Mouse (Mus musculus) heart, embryonic 14.5 days (tissue): ENCODE data around the gene Nom1. TPM values are rescaled to one million over a fixed set of nuclear protein-coding genes. Genes with fewer than 3 reads are reported as not detected.
"Not testable (repeated sequence)": the region's sequence is repeated elsewhere in the genome, so short reads cannot be mapped to it uniquely, and the experiment has no call there.

Experiments
- ATAC-seq: fragments of 200-750 bp; cut with Nextera tagmentation; 2 replicates; pipeline ENCODE4 v1.8.0; 2017; ENCODE audit warnings: low read depth, moderate TSS enrichment; ENCODE audit not compliant: insufficient number of reproducible peaks, insufficient read depth, low FRiP score
- H3K27ac ChIP-seq, 2 experiments: fragments of 200-500 bp in 1 of 2; fragments of 300-500 bp in 1 of 2; sonication (generic) in 1 of 2; replicated peaks in 1 of 2; 2 replicates each; pipeline ENCODE4 v1.5.1; 2012 to 2014; ENCODE audit warnings: low read depth in 2 of 2, low read length in 2 of 2, control low read depth in 1 of 2, mild to moderate bottlenecking in 1 of 2, mixed read lengths in 1 of 2; ENCODE audit not compliant: control insufficient read depth in 1 of 2, insufficient read depth in 1 of 2
- H3K27me3 ChIP-seq: fragments of 300-500 bp; sonication (generic); 2 replicates; pipeline ENCODE4 v1.6.1; 2014; ENCODE audit warnings: mild to moderate bottlenecking, low read length, control low read depth; ENCODE audit not compliant: control insufficient read depth, insufficient read depth
- H3K36me3 ChIP-seq: fragments of 300-500 bp; sonication (generic); 2 replicates; pipeline ENCODE4 v1.6.1; 2014; ENCODE audit warnings: mild to moderate bottlenecking, control low read depth, low read length, mixed read lengths; ENCODE audit not compliant: control insufficient read depth, insufficient read depth
- H3K4me1 ChIP-seq, 2 experiments: fragments of 200-500 bp in 1 of 2; fragments of 300-500 bp in 1 of 2; sonication (generic) in 1 of 2; 2 replicates each; pipeline ENCODE4 v1.6.1; 2012 to 2014; ENCODE audit warnings: low read length in 2 of 2, control low read depth in 1 of 2, mixed read lengths in 1 of 2; ENCODE audit not compliant: control insufficient read depth in 2 of 2, insufficient read depth in 2 of 2
- H3K4me2 ChIP-seq: fragments of 300-500 bp; sonication (generic); 2 replicates; pipeline ENCODE4 v1.6.1; 2014; ENCODE audit warnings: mild to moderate bottlenecking, low read length
- H3K4me3 ChIP-seq, 2 experiments: fragments of 200-500 bp in 1 of 2; fragments of 300-500 bp in 1 of 2; sonication (generic) in 1 of 2; 2 replicates each; pipeline ENCODE4 v1.5.1; 2012 to 2014; ENCODE audit warnings: low read length in 2 of 2, mild to moderate bottlenecking in 2 of 2, control low read depth in 1 of 2, low read depth in 1 of 2, moderate library complexity in 1 of 2; ENCODE audit not compliant: control insufficient read depth in 1 of 2, insufficient read depth in 1 of 2
- H3K9ac ChIP-seq: fragments of 300-500 bp; sonication (generic); 2 replicates; pipeline ENCODE4 v1.6.1; 2014; ENCODE audit warnings: mild to moderate bottlenecking, low read length
- H3K9me3 ChIP-seq: fragments of 300-500 bp; sonication (generic); 2 replicates; pipeline ENCODE4 v1.6.1; 2016; ENCODE audit warnings: low read length, control low read depth; ENCODE audit not compliant: control insufficient read depth
- WGBS: fragments of 180-500 bp; shearing (Covaris S2); extraction: QIAGEN DNeasy Blood & Tissue Kit; methylation state at CpG from one replicate; pipeline ENCODE4 v1.1.7; 2014; 5-methylcytosine and 5-hydroxymethylcytosine counted together
- polyA plus RNA-seq: library from polyadenylated mRNA; unstranded; fragments of >200 nt; fragmentation: Nextera tagmentation; extraction: Ambion mirVana; gene quantifications from 2 replicates; pipeline ENCODE4 v1.2.1, GENCODE M21; 2014

Nom1 gene
- polyA plus RNA-seq, 1 experiment from 2014 or later: 13.1 TPM

DNA sequence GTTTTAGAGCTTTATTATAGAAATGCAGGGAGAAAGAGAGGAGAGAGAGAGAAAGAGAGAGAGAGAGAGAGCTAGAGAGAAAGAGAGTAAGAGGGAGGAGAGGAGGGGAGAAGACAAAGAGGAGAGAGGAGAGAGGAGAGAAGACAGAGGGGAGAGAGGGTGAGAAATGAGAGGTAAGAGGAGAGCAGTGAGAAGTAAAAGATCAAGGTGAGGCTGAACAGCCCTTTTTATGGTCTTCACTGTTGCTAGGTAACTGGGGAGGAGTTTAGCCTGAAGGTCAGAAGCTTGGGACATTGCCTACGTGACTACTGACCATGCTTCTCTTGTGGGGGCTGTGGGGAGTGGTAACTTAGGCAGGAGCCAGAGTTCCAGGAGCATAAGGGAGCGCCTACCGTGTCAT, 11.1 kb upstream of the Nom1 start:
- not testable (repeated sequence) for H3K9ac ChIP-seq, H3K4me3 ChIP-seq
- WGBS: 70% methylated on average over 3 of the region's 3 CpGs

DNA sequence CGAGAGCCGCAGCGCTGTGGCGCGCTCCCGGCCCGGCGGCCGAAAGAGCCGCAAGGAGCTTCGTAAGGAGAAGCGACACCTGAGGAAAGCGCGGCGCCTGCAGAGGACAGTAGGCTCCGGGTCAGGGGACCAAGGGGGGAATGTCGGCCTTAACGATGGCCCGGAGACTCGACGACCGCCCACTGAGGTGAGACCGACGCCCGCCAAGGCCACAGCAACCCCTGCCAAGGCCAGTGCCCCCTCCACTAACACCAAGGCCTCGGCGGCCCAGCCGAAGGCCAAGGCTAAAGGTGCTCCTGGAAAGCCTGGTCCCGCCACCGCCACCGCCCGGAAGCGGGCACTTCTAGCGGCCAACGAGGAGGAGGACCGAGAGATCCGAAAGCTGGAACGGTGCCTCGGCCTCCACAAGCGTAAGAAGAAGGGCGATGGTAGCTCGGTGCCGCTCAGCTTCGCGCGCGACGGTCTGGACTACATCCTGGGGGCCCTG, 451 bp downstream of the Nom1 start:
- Histone ChIP-seq H3K9ac (peak overlapping the region; percentile 87), H3K4me1 (peaks cover 8 to 13% of the 10 kb centered on the region in 2 experiments), H3K9me3 (no peaks in the 10 kb centered on the region), H3K4me2 (peak overlapping the region; percentile 78), H3K27me3 (peaks cover 6% of the 10 kb centered on the region; the same call in 1 of the 2 replicates), H3K27ac (peak overlapping the region; percentile 11 to 75; a peak in 3 of 4 replicates), H3K36me3 (peaks cover 45% of the 10 kb centered on the region), H3K4me3 (peak overlapping the region; percentile 84 to 86)
- WGBS: under 1% methylated on average over 48 of the region's 48 CpGs
- peak; percentile 39 for ATAC-seq

More for the DNA sequence above, 11.1 kb upstream of the Nom1 start:
- H3K27ac ChIP-seq, H3K36me3 ChIP-seq, H3K27me3 ChIP-seq, ATAC-seq, H3K4me1 ChIP-seq, H3K9me3 ChIP-seq, H3K4me2 ChIP-seq: not testable (repeated sequence)

DNA sequence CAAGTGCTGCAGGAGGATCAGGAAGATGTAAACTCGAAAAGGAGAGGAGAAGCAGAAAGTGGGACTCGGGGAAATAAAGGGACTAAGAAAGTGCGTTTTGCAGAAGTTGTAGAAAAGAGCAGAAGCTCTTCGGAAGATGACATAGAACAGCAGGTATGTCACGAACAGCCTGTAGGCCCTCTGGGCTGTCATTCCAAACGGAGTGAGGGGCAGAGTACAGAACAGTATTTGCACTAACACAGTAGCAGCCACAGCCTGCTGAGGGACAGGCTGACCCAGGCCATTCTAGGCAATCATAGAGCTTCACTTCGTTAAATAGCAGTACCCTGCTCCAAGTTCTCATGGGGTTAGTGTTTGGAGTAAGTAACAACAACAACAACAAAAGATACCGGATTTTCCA, 1.0 kb downstream of the Nom1 start:
- Histone ChIP-seq H3K4me1 (peaks cover 8 to 13% of the 10 kb centered on the region in 2 experiments), H3K27me3 (peaks cover 6% of the 10 kb centered on the region; the same call in 1 of the 2 replicates), H3K4me2 (peak overlapping the region; percentile 78), H3K9me3 (no peaks in the 10 kb centered on the region), H3K27ac (no peak overlapping the region), H3K36me3 (peaks cover 50% of the 10 kb centered on the region), H3K9ac (peak overlapping the region; percentile 87), H3K4me3 (peak overlapping the region; percentile 84 to 86)
- 41% methylated on average over 8 of the region's 8 CpGs for WGBS
- ATAC-seq: no peak

DNA sequence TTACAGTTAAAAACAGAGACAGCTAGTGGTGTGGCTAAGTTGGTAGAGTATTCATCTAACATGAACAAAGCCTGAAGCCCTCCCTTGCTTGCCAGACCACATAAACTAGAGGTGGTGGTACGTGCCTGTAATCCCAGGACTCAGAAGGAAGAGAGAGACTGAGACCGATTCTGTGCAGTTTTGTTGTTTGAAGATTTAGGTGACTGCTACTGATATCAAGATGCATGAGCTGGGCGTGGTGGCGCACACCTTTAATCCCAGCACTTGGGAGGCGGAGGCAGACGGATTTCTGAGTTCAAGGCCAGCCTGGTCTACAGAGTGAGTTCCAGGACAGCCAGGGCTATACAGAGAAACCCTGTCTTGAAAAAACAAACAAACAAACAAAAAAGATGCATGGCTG, 2.3 kb downstream of the Nom1 start:
- peaks cover 63% of the 10 kb centered on the region for H3K36me3 ChIP-seq
- not testable (repeated sequence) for H3K4me3 ChIP-seq, ATAC-seq, H3K4me2 ChIP-seq, H3K27me3 ChIP-seq, H3K9me3 ChIP-seq, H3K27ac ChIP-seq, H3K9ac ChIP-seq
- peaks cover 8 to 13% of the 10 kb centered on the region in 2 experiments for H3K4me1 ChIP-seq
- 90% methylated on average over 6 of the region's 6 CpGs for WGBS

DNA sequence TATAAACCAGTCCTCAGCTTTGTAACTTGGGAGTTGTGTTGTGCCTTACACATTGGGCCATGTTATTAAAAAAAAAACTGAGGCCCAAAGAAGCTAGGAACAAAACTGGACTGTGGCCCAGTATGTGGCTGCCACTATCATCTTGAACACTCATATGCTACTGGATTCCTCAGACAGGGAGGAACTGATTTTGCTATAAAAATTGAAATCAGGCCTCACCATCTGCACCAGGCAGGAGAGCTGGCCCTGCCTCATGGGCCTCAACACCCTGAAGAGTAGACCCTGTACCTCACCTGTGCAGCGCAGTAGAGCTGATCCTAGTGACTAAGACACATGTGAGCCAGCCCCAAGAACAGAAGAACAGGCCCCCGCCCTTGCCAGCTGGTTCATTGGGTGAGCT, 10.8 kb downstream of the Nom1 start:
- no peaks in the 10 kb centered on the region for H3K27me3 ChIP-seq
- no peaks in the 10 kb centered on the region for H3K4me1 ChIP-seq
- no peak overlapping the region for H3K9ac ChIP-seq
- no peak overlapping the region for H3K4me2 ChIP-seq
- whole genome bisulfite sequencing: 95% methylated on average over 2 of the region's 2 CpGs
- ATAC-seq: no peak
- peaks cover 99% of the 10 kb centered on the region for H3K36me3 ChIP-seq
- no peak overlapping the region for H3K4me3 ChIP-seq
- H3K27ac ChIP-seq: no peak overlapping the region
- H3K9me3 ChIP-seq: no peaks in the 10 kb centered on the region

DNA sequence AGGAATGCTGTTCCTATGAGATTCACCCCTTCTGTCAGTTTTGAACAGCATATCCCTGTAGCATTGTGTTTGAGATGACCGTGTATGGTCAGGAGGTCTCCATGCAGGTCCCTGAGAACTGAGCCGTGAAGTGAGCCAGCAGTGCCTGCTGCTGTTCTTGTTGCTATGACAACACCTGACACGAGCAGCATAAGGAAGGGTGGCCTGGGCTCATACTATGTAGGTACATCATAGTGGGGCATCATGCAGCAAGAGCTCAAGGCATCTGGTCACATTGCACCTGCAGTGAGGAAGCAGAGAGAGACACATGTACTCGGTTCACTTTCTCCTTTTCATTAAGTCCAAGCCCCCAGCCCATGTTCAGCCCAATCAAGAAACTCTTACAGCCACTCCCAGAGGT, 17.9 kb downstream of the Nom1 start:
- Histone ChIP-seq H3K4me2 (no peak overlapping the region), H3K9ac (no peak overlapping the region), H3K27ac (no peak overlapping the region), H3K9me3 (no peaks in the 10 kb centered on the region), H3K4me1 (0 out of 4 replicates have a peak, but pooled peaks cover 0 to 2% of the 10 kb centered on the region in 2 experiments), H3K4me3 (no peak overlapping the region), H3K36me3 (peaks cover 72% of the 10 kb centered on the region), H3K27me3 (no peaks in the 10 kb centered on the region)
- WGBS: 77% methylated on average over 4 of the region's 4 CpGs
- no peak for ATAC-seq

DNA sequence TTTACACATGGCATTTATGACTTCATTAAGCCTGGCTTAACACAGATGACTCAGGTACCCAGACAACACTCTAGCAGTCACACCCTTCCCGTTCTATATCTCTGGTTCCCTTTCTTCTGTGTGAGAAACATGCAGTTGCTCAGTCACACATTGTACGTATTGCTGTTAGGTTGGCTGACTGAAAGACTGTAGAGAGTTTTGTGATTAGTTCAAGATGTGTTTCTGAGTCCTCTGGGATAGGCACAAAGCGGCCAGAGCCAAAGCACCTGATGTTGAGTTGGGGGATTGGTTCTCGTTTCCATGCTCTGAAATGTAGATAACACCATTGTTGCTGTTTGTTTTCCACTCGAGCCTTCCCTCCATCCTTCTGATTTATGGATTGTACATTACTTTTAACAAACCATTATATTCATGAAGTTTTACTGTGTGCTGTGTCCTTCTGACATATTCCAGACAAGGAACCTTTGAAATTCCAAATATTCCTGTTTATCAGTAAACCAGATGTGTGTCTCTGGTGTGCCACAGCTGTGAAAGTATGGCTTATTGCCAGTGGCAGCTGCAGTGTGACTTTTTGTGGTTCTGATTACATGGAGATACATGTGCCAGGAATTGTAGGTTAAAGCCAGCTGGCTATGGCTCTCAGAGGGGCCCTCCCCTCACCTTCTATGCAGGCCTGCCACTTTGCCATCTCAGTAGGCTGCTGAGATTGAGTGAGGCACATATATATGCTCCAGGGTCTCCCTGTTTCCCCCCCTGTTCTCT, 22.6 kb downstream of the Nom1 start:
- Histone ChIP-seq H3K27me3 (no peaks in the 10 kb centered on the region), H3K9me3 (no peaks in the 10 kb centered on the region), H3K9ac (no peak overlapping the region), H3K27ac (no peak overlapping the region), H3K4me3 (no peak overlapping the region), H3K4me1 (peaks cover 0 to 5% of the 10 kb centered on the region in 2 experiments; a peak in 1 of 4 replicates), H3K36me3 (peaks cover 32% of the 10 kb centered on the region), H3K4me2 (no peak overlapping the region)
- WGBS: 53% methylated on average over 5 of the region's 5 CpGs
- ATAC-seq: no peak
